Mouse (Mus musculus) heart, embryonic 13.5 days (tissue): ENCODE measurements around the gene Actg1. TPM values are rescaled to one million over a fixed set of nuclear protein-coding genes. Genes with fewer than 3 reads are reported as not detected.

Experiments
- ATAC-seq: fragments of 200-750 bp; cut with Nextera tagmentation; 2 replicates; pipeline ENCODE4 v1.8.0; 2017; ENCODE audit warnings: moderate TSS enrichment; ENCODE audit not compliant: insufficient number of reproducible peaks, low FRiP score, low TSS enrichment; ENCODE audit errors: extremely low read depth
- H3K27ac ChIP-seq: fragments of 300-500 bp; sonication (generic); replicated peaks from 2 replicates; pipeline ENCODE4 v1.5.1; 2015; ENCODE audit warnings: moderate library complexity, mild to moderate bottlenecking, inconsistent platforms
- H3K27me3 ChIP-seq: fragments of 300-500 bp; sonication (generic); replicated peaks from 2 replicates; pipeline ENCODE4 v1.6.1; 2015; ENCODE audit warnings: mild to moderate bottlenecking, inconsistent platforms
- H3K36me3 ChIP-seq: fragments of 300-500 bp; sonication (generic); 2 replicates; pipeline ENCODE4 v1.6.1; 2015; ENCODE audit warnings: mild to moderate bottlenecking, inconsistent platforms
- H3K4me1 ChIP-seq: fragments of 300-500 bp; sonication (generic); 2 replicates; pipeline ENCODE4 v1.6.1; 2015; ENCODE audit warnings: inconsistent platforms
- H3K4me2 ChIP-seq: fragments of 300-500 bp; sonication (generic); 2 replicates; pipeline ENCODE4 v1.6.1; 2015; ENCODE audit warnings: inconsistent platforms, mild to moderate bottlenecking, moderate library complexity
- H3K4me3 ChIP-seq: fragments of 300-500 bp; sonication (generic); 2 replicates; pipeline ENCODE4 v1.5.1; 2015; ENCODE audit warnings: moderate library complexity, mild to moderate bottlenecking, inconsistent platforms
- H3K9ac ChIP-seq: fragments of 300-500 bp; sonication (generic); 2 replicates; pipeline ENCODE4 v1.6.1; 2015; ENCODE audit warnings: inconsistent platforms, mild to moderate bottlenecking, moderate library complexity
- H3K9me3 ChIP-seq: fragments of 300-500 bp; sonication (generic); 2 replicates; pipeline ENCODE4 v1.6.1; 2016; ENCODE audit warnings: inconsistent platforms
- WGBS: fragments of 180-500 bp; shearing (Covaris S2); methylation state at CpG from one replicate; pipeline ENCODE4 v1.1.7; 2015; ENCODE audit warnings: mixed read lengths; 5-methylcytosine and 5-hydroxymethylcytosine counted together
- polyA plus RNA-seq: library from polyadenylated mRNA; unstranded; fragments of >200 nt; fragmentation: Nextera tagmentation; extraction: Ambion mirVana; gene quantifications from 2 replicates; pipeline ENCODE4 v1.2.1, GENCODE M21; 2015

Actg1 gene
- polyA plus RNA-seq = 1,234 and 1,290 TPM in 2 replicates

GRCm38 (mm10) chr11:120347791-120348683 is at the start of gene Actg1:
Actg1 (minus strand) TSS chr11:120348542.
- Histone ChIP-seq H3K27ac (peak within 1 kb of the TSS; percentile 100), H3K4me2 (peak within 1 kb of the TSS; percentile 96), H3K4me1 (peaks cover 34% of the 10 kb centered on the region), H3K9ac (peak within 1 kb of the TSS; percentile 100), H3K4me3 (peak within 1 kb of the TSS; percentile 100), H3K9me3 (no peaks in the 10 kb centered on the region), H3K36me3 (peaks cover 30% of the 10 kb centered on the region), H3K27me3 (no peaks in the 10 kb centered on the region)
- ATAC-seq = peak; percentile 77
- 2% methylated on average over 92 of the region's 103 CpGs for WGBS

- H3K36me3 ChIP-seq = peaks cover 86% of the 10 kb centered on the region
Measured at GRCm38 (mm10) chr11:120397602-120398001, 49.3 kb upstream of the Actg1 start.

GRCm38 (mm10) chr11:120395661-120396060 is 47.3 kb upstream of the Actg1 start:
- H3K9ac ChIP-seq = no peak overlapping the region
- H3K9me3 ChIP-seq = no peaks in the 10 kb centered on the region
- H3K4me2 ChIP-seq = no peak overlapping the region
- peaks cover 80% of the 10 kb centered on the region for H3K36me3 ChIP-seq
- H3K4me3 ChIP-seq = no peak overlapping the region
- H3K27ac ChIP-seq = no peak overlapping the region
- no peak for ATAC-seq
- 72% methylated on average over 4 of the region's 4 CpGs for WGBS
- H3K4me1 ChIP-seq = no peaks in the 10 kb centered on the region
- H3K27me3 ChIP-seq = no peaks in the 10 kb centered on the region

More at GRCm38 (mm10) chr11:120397602-120398001, 49.3 kb upstream of the Actg1 start:
- H3K9ac ChIP-seq = no peak overlapping the region
- no peak overlapping the region for H3K4me2 ChIP-seq
- H3K27me3 ChIP-seq = no peaks in the 10 kb centered on the region
- no peaks in the 10 kb centered on the region for H3K9me3 ChIP-seq
- H3K27ac ChIP-seq = no peak overlapping the region
- no peak overlapping the region for H3K4me3 ChIP-seq
- WGBS = 75% methylated on average over 2 of the region's 2 CpGs
- no peaks in the 10 kb centered on the region for H3K4me1 ChIP-seq
- no peak for ATAC-seq

- Histone ChIP-seq H3K27me3 (no peaks in the 10 kb centered on the region), H3K27ac (peak overlapping the region; percentile 58), H3K9me3 (no peaks in the 10 kb centered on the region), H3K36me3 (peaks cover 81% of the 10 kb centered on the region), H3K4me1 (peaks cover 49% of the 10 kb centered on the region), H3K4me2 (no peak overlapping the region), H3K4me3 (no peak overlapping the region), H3K9ac (peak overlapping the region; percentile 58; the same call in 1 of the 2 replicates)
- ATAC-seq = no peak
- 89% methylated on average over 9 of the region's 9 CpGs for WGBS
Measured at GRCm38 (mm10) chr11:120388580-120388979, 40.2 kb upstream of the Actg1 start.

GRCm38 (mm10) chr11:120387157-120387556 is 38.8 kb upstream of the Actg1 start:
- peaks cover 81% of the 10 kb centered on the region for H3K36me3 ChIP-seq
- 39% methylated on average over 2 of the region's 2 CpGs for WGBS

GRCm38 (mm10) chr11:120386632-120387031 is 38.3 kb upstream of the Actg1 start:
- H3K4me3 ChIP-seq = no peak overlapping the region
- H3K27me3 ChIP-seq = no peaks in the 10 kb centered on the region
- peak overlapping the region; percentile 98 for H3K27ac ChIP-seq
- 57% methylated on average over 6 of the region's 6 CpGs for WGBS
- H3K9ac ChIP-seq = no peak overlapping the region
- peaks cover 68% of the 10 kb centered on the region for H3K4me1 ChIP-seq
- ATAC-seq = peak; percentile 44; the same call in 1 of the 2 replicates
- H3K9me3 ChIP-seq = no peaks in the 10 kb centered on the region
- 0 out of 2 replicates have a peak overlapping the region, but pooled peaks have one; percentile 3 for H3K4me2 ChIP-seq
- peaks cover 81% of the 10 kb centered on the region for H3K36me3 ChIP-seq

More at GRCm38 (mm10) chr11:120387157-120387556, 38.8 kb upstream of the Actg1 start:
- no peak for ATAC-seq
- H3K9me3 ChIP-seq = no peaks in the 10 kb centered on the region
- peak overlapping the region; percentile 61 for H3K9ac ChIP-seq
- no peaks in the 10 kb centered on the region for H3K27me3 ChIP-seq
- H3K4me1 ChIP-seq = peaks cover 63% of the 10 kb centered on the region
- 0 out of 2 replicates have a peak overlapping the region, but pooled peaks have one; percentile 3 for H3K4me2 ChIP-seq
- H3K27ac ChIP-seq = peak overlapping the region; percentile 98
- no peak overlapping the region for H3K4me3 ChIP-seq

- peaks cover 74% of the 10 kb centered on the region for H3K36me3 ChIP-seq
- H3K27ac ChIP-seq = peak overlapping the region; percentile 95
- peak overlapping the region; percentile 69 for H3K9ac ChIP-seq
- WGBS = 50% methylated on average over 9 of the region's 9 CpGs
- no peak overlapping the region for H3K4me3 ChIP-seq
- peak; percentile 42 for ATAC-seq
- no peaks in the 10 kb centered on the region for H3K27me3 ChIP-seq
- H3K9me3 ChIP-seq = no peaks in the 10 kb centered on the region
- peaks cover 83% of the 10 kb centered on the region for H3K4me1 ChIP-seq
- H3K4me2 ChIP-seq = peak overlapping the region; percentile 18; the same call in 1 of the 2 replicates
Measured at GRCm38 (mm10) chr11:120382509-120382908, 34.2 kb upstream of the Actg1 start.

- Histone ChIP-seq H3K4me1 (peaks cover 89% of the 10 kb centered on the region), H3K4me2 (no peak overlapping the region), H3K9me3 (no peaks in the 10 kb centered on the region), H3K27ac (peak overlapping the region; percentile 95), H3K27me3 (no peaks in the 10 kb centered on the region), H3K36me3 (peaks cover 76% of the 10 kb centered on the region), H3K9ac (no peak overlapping the region), H3K4me3 (no peak overlapping the region)
- ATAC-seq = no peak
- WGBS = 86% methylated on average over 4 of the region's 4 CpGs
Measured at GRCm38 (mm10) chr11:120381157-120381556, 32.8 kb upstream of the Actg1 start.

GRCm38 (mm10) chr11:120380271-120380670 is 31.9 kb upstream of the Actg1 start:
- 89% methylated on average over 3 of the region's 3 CpGs for WGBS
- Histone ChIP-seq H3K9ac (peak overlapping the region; percentile 38; the same call in 1 of the 2 replicates), H3K9me3 (no peaks in the 10 kb centered on the region), H3K4me1 (peaks cover 80% of the 10 kb centered on the region), H3K27ac (0 out of 2 replicates have a peak overlapping the region, but pooled peaks have one; percentile 6), H3K4me2 (no peak overlapping the region), H3K27me3 (no peaks in the 10 kb centered on the region), H3K36me3 (peaks cover 76% of the 10 kb centered on the region), H3K4me3 (no peak overlapping the region)
- no peak for ATAC-seq

GRCm38 (mm10) chr11:120378611-120379540 is 30.5 kb upstream of the Actg1 start, which contains the start of gene Faap100:
Faap100 (minus strand) TSS chr11:120378764.
- Histone ChIP-seq H3K9ac (peak within 1 kb of the TSS; percentile 93), H3K36me3 (peaks cover 76% of the 10 kb centered on the region), H3K4me3 (peak within 1 kb of the TSS; percentile 90), H3K27ac (peak within 1 kb of the TSS; percentile 77), H3K9me3 (no peaks in the 10 kb centered on the region), H3K4me2 (peak within 1 kb of the TSS; percentile 93), H3K27me3 (no peaks in the 10 kb centered on the region), H3K4me1 (peaks cover 76% of the 10 kb centered on the region)
- 8% methylated on average over 54 of the region's 54 CpGs for WGBS
- peak; percentile 83 for ATAC-seq
